Mouse (Mus musculus): ENCODE results near the gene Ksr2. TPM values are rescaled to one million over a fixed set of nuclear protein-coding genes. Genes with fewer than 3 reads are reported as not detected.

The Ksr2 gene
- polyA plus RNA-seq, 1 experiment from 2014 or later, result 0.72 TPM

DNA sequence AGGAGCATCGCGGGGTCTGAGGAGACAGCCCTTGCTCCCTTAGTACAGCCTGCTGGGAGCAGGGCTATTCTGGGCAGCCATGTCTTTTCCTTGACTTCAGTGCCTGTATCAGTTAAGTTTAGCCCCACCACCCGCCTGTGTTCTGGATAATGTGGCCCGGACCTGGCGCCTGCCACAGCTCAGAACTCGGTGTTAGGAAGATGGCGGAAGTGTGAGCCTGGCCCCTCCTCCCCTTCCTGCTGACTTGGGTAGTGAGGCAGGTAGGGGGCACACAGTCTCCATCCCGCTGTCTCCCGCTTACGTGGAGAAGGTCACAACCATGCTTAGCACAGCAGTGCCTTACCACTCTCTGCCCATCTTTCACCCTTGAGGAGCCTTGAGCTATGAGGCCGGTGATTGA lies 68.2 kb downstream of the Ksr2 start:
- Histone ChIP-seq H3K4me3 (ENCODE audit: inconsistent target) (no peak overlapping the region), H3K79me2 (ENCODE audit: inconsistent target) (no peaks in the 10 kb centered on the region), H3K36me3 (ENCODE audit: inconsistent target) (no peaks in the 10 kb centered on the region), H3K27ac (no peak overlapping the region)
- WGBS (ENCODE audit: missing documents), result 90% methylated on average over 10 of the region's 11 CpGs

DNA sequence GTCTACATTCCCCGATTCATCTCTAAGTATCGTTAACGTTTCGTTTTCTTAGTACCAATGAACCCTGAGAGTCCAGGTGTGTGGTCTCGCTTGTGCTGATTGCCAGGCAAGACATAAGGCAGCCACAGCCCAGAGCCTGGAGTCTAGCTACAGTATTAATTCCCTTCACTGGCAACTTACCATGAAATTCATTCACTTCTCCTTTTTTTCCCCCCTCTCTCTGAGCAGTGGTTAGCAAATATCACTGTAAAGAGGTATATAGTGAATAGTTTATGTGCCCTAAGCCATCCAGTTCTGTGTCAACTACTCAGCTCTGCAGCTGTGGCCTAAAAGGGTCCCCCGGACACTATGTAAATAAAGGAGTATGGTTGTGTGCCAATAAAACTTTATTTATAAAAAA lies 71.6 kb downstream of the Ksr2 start:
- Histone ChIP-seq H3K4me3 (ENCODE audit: inconsistent target) (no peak overlapping the region), H3K36me3 (ENCODE audit: inconsistent target) (no peaks in the 10 kb centered on the region), H3K27ac (no peak overlapping the region), H3K79me2 (ENCODE audit: inconsistent target) (no peaks in the 10 kb centered on the region)
- 59% methylated on average over 6 of the region's 6 CpGs for WGBS (ENCODE audit: missing documents)

DNA sequence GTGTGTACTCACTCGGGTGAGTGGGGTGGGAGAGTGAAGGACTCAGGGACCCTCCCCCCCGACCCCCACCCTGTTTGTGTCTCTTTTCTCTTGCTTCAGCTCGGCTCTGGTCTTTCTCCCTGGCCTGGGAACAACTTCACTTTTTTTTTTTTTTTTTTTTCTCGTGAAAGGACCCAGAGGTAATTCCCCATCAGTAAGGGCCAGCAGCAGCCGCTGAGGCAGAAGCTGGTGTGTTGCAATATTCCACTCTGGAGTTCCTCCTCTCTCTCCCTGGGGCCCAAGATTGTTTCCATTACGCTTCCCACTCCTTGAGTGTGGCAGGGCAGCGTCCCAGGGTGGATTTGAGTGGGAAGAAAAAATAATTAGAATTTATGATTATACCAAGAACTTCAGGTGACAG lies 72.3 kb downstream of the Ksr2 start:
- Histone ChIP-seq H3K27ac (no peak overlapping the region), H3K36me3 (ENCODE audit: inconsistent target) (no peaks in the 10 kb centered on the region), H3K79me2 (ENCODE audit: inconsistent target) (no peaks in the 10 kb centered on the region), H3K4me3 (ENCODE audit: inconsistent target) (no peak overlapping the region)
- 30% methylated on average over 6 of the region's 7 CpGs for WGBS (ENCODE audit: missing documents)

DNA sequence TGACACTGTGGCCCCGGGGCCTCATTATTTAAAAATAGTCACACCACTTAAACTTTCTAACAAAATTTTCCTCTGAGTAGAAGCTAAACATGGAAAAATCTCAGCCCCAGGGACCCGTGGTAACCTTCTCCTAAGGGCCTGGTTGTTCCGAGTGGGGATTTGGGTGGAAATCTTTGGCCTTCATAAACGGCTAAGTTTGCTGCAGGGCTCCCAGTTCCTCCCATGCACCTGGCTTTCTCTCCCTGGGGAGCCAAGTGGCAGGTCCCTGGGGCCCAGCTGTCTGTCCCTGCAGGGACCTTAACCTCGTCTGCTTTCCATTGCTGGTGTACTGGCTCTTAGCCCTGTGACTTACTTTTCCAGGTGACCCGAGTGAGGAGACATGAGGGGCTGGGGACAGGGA lies 74.4 kb downstream of the Ksr2 start:
- Histone ChIP-seq H3K36me3 (ENCODE audit: inconsistent target) (no peaks in the 10 kb centered on the region), H3K79me2 (ENCODE audit: inconsistent target) (no peaks in the 10 kb centered on the region), H3K4me3 (ENCODE audit: inconsistent target) (no peak overlapping the region), H3K27ac (no peak overlapping the region)
- 90% methylated on average over 6 of the region's 6 CpGs for WGBS (ENCODE audit: missing documents)

DNA sequence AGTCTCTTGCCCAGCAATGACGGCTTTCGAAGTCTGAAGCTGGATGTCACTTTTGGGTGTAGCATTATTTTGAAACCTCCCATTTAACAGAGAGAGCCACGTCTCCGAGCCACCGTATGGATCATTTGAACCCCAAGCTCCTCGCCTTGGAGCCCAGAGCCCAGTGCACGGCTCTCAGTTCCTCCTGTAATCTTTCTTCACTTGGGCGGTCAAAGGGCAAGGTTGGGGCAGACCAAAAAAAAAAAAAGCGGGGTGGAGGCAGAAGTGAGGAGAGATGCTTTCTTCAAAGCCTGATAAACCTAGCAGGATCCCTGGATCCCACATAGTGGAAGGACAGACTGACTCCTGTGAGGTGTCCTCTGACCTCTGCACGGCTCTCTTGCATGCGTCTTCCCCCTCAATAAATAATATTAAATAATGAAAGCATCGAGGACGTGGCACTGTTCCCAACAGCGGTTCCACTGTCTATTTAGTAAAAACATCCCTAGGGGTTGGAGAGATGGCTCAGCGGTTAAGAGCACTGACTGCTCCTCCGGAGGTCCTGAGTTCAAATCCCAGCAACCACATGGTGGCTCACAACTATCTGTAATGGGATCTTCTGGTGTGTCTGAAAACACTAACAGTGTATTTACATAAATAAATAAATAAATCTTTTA lies 75.0 kb downstream of the Ksr2 start:
- Histone ChIP-seq H3K4me3 (ENCODE audit: inconsistent target) (no peak overlapping the region), H3K79me2 (ENCODE audit: inconsistent target) (no peaks in the 10 kb centered on the region), H3K27ac (no peak overlapping the region), H3K36me3 (ENCODE audit: inconsistent target) (no peaks in the 10 kb centered on the region)
- whole genome bisulfite sequencing (ENCODE audit: missing documents), result 90% methylated on average over 16 of the region's 16 CpGs

DNA sequence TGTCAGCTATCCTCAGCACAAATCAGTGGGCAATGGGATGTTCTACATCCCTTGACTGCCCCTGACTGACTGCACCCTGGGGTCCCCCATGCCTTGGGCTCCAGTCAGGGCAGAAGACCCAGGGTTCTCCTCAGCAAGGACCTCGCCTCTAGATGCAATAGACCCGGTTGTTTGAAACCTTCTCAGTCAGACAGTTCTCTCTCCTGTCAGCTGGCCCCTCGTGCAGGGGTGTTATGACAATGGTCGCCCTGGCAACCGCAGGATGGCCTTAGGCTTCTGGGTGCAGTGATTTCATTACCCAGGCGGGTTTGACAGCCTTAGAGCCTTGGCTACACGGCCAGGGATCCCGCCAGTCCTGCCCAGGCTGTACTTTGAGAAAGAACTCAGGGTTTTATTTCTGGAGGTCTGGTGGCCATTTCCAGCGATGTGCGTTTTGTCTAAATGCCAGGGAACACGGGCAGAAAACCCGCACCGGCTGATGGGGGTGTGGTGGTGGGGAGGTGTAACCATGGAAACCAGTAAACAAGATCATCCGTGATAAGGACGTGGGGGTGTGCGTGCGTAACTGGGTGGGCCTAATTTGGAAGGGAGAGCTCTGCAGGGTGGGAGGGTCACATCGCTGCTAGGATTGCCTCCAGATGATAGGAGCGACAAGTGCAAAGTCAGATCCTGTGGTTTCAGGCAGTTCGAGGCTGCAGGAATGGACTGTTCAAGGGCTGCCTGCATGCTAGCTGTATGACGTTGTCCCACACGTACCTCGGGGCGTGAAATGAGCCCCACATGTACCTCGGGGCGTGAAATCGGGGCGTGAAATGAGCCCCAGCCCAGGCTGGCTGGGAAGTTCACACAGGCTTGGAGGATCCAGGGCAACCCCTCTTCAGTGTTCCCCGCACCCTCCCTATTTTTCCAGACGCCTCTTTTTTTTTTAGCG lies 79.4 kb downstream of the Ksr2 start:
- 30% methylated on average over 29 of the region's 31 CpGs for WGBS (ENCODE audit: missing documents)
- H3K27ac ChIP-seq, result no peak overlapping the region
- no peak overlapping the region for H3K4me3 ChIP-seq (ENCODE audit: inconsistent target)
- no peaks in the 10 kb centered on the region for H3K79me2 ChIP-seq (ENCODE audit: inconsistent target)
- H3K36me3 ChIP-seq (ENCODE audit: inconsistent target), result no peaks in the 10 kb centered on the region

DNA sequence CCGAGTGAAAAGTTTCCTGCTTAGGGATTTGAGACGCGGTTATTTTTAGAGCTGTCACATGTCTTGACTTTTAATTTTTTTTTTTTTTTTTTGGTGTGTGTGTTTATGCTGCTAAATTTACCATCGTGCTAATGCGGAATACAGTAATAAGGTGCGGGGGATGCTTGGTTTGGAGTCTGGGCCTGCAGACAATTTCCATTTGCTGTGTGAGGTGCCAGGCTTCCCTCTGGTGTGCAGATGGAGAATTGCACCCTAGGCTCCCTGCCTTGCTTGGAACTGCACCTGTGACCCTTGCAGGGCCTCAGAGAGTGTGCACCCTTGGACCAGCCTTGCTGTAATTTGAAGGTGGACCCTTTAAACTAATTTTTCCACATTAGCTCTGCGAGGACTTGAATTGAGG lies 80.1 kb downstream of the Ksr2 start:
- WGBS (ENCODE audit: missing documents), result 9% methylated on average over 7 of the region's 7 CpGs
- Histone ChIP-seq H3K79me2 (ENCODE audit: inconsistent target) (no peaks in the 10 kb centered on the region), H3K4me3 (ENCODE audit: inconsistent target) (no peak overlapping the region), H3K27ac (no peak overlapping the region), H3K36me3 (ENCODE audit: inconsistent target) (no peaks in the 10 kb centered on the region)

DNA sequence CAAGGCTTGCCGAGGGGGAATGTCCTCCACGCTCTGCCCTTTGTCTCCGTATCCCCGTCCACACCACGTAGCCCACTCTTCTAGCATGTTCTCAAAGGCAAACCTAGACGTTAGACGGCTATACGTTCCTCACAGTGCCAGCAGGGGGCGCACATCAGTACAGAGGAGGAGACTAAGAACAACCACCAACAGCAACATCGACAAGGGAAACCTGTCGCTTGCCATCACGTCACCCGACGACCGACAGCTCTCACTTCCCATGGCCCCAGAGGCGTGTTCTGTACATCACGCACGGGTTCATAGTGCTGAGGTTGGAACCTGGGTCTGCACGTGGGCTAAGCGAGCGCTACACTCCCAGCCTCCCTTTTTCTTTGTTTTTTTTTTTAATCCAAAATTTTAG lies 83.3 kb downstream of the Ksr2 start:
- no peak overlapping the region for H3K4me3 ChIP-seq (ENCODE audit: inconsistent target)
- WGBS (ENCODE audit: missing documents), result 67% methylated on average over 21 of the region's 21 CpGs
- H3K79me2 ChIP-seq (ENCODE audit: inconsistent target), result no peaks in the 10 kb centered on the region
- no peaks in the 10 kb centered on the region for H3K36me3 ChIP-seq (ENCODE audit: inconsistent target)
- H3K27ac ChIP-seq, result no peak overlapping the region

DNA sequence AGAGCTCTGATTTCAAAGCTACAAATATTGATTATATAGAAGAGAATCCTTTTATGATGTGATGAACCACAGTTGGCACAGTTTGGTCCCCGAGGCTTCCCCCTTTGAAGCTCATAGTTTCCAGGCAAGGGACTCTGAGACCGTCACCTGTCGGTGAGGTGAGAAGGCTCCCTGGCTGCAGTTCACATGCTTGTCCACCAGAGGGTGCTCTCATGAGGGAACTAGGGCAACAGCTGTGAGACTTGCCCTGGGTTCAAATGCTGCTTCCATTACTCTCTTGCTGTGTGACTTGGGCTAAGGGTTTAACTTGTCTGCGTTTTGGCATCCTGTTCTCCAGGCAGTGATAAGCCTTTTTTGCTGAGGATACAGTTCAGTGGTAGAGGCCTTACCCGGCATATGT lies 88.8 kb downstream of the Ksr2 start:
- H3K4me3 ChIP-seq (ENCODE audit: inconsistent target), result no peak overlapping the region
- no peak overlapping the region for H3K27ac ChIP-seq
- WGBS (ENCODE audit: missing documents), result 90% methylated on average over 5 of the region's 5 CpGs
- no peaks in the 10 kb centered on the region for H3K36me3 ChIP-seq (ENCODE audit: inconsistent target)
- H3K79me2 ChIP-seq (ENCODE audit: inconsistent target), result no peaks in the 10 kb centered on the region

DNA sequence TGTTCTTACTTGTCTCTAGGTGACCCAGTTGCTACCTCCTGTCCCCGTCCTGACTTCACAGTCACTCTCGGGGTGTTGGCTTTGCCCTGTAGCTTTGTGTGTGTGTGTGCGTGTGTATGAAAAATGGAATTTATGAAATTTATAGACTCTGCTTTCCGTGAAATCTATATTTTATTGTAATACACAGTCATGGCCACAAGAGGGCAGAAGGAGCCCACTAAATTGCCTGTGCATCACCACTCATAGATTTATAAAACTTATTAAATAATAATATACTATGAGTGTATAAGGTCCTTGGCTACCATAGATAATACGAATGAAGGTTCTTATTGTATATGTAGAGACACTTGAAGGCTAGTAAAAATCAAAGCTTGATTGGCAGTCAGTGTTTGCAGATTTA lies 90.6 kb downstream of the Ksr2 start:
- no peaks in the 10 kb centered on the region for H3K79me2 ChIP-seq (ENCODE audit: inconsistent target)
- 81% methylated on average over 5 of the region's 5 CpGs for whole genome bisulfite sequencing (ENCODE audit: missing documents)
- H3K36me3 ChIP-seq (ENCODE audit: inconsistent target), result no peaks in the 10 kb centered on the region
- H3K4me3 ChIP-seq (ENCODE audit: inconsistent target), result no peak overlapping the region
- no peak overlapping the region for H3K27ac ChIP-seq

DNA sequence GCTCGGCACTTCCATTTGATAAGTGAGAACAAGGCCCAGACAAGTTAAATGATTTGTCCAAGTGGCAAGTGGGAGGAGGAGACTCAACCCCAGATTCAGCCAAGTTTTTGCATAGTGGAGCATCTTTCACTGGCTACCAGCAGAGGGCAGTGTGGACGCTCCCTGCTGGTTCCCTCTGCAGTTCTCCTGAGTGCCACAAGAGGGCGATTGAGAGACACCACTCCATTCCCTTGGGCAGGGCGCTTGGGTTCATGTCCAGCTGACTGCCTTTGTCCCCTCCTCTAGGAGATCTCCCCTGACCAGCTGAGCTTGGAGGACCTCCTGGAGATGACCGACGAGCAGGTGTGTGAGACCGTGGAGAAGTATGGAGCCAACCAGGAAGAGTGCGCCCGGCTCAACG lies 91.4 kb downstream of the Ksr2 start:
- Histone ChIP-seq H3K79me2 (ENCODE audit: inconsistent target) (no peaks in the 10 kb centered on the region), H3K4me3 (ENCODE audit: inconsistent target) (no peak overlapping the region), H3K36me3 (ENCODE audit: inconsistent target) (no peaks in the 10 kb centered on the region), H3K27ac (no peak overlapping the region)
- WGBS (ENCODE audit: missing documents), result 72% methylated on average over 10 of the region's 10 CpGs

DNA sequence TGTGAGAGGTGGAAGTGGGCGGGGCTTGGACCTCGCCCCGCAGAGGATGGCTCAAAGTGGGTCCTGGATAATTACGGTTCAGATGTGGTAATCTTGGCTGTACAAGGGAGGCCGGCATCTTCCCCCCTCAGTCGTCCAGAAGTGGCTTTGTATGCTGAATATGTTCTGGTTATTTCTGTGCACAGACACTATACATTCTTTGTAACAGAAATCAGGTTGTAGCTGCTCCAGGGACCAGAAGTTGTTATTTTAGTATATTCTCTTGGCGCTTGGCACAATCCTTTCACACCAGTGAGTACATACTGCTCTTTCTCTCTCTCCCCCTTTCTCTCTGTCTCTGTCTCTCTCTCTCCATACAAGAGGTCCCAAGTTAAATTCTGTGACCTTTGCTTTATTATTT lies 92.0 kb downstream of the Ksr2 start:
- WGBS (ENCODE audit: missing documents), result 54% methylated on average over 7 of the region's 7 CpGs
- H3K79me2 ChIP-seq (ENCODE audit: inconsistent target), result no peaks in the 10 kb centered on the region
- no peak overlapping the region for H3K4me3 ChIP-seq (ENCODE audit: inconsistent target)

DNA sequence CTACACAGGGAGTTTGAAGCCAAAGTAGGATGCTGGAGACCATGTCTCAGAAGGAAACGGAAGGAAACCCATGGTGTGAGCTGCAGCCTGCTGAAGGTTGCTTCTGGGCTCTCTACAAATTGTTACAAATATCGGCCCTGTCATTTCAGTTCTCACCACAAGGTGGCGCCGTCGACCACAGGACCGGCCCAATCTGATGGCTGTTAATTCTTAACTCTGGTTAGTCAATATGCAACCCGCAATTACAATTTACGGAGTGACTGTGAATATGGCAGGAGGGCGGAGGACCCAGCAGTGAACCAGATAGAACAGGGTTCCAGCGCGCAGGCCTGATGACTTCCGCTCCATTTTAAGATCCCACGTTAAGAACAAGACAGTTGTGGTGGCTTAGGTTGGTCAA lies 92.6 kb downstream of the Ksr2 start:
- Histone ChIP-seq H3K79me2 (ENCODE audit: inconsistent target) (no peaks in the 10 kb centered on the region), H3K4me3 (ENCODE audit: inconsistent target) (no peak overlapping the region), H3K27ac (no peak overlapping the region), H3K36me3 (ENCODE audit: inconsistent target) (no peaks in the 10 kb centered on the region)
- WGBS (ENCODE audit: missing documents), result 36% methylated on average over 13 of the region's 13 CpGs

More for the DNA sequence above, 92.0 kb downstream of the Ksr2 start:
- Histone ChIP-seq H3K27ac (no peak overlapping the region), H3K36me3 (ENCODE audit: inconsistent target) (no peaks in the 10 kb centered on the region)

DNA sequence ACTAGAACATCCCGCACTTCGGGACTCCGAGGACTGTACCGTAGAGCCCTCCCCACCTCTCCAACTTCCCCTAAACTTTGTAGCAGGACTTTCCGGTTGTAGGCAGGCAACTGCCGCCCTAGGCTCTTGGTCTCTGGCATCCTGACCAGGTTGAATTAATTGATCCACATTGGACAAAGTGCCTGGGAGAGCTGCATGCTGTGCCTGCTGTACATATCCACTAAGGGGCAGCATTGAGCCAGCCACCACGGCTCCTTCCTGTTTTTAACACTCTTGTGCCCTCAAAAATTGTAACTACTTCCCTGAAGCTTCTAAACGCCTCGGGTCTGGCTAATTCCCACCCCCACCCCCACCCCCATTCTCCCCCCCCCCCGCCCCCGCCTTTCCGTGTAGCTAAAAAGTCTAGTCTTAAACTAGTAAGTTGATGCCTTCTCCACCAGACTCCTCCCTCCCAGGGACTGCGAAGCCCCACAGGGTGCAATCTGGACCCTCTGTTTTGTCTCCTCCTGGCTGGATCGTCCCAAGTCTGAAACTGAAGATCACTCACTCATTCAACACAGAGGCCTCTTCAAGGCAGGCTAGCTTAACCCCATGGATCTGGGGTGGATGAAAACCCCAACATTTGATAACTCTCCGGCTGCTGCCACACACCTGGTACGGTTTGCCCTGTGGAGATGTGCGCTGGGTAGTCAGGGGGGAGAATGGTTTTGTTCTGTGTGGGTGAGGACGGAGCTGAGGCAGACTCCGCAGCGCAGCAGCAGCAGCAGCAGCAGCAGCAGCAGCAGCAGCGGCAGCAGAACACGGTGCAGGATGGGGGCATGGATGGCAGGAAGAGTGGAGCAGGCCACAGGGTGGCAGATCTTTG lies 95.9 kb downstream of the Ksr2 start:
- Histone ChIP-seq H3K27ac (no peak overlapping the region), H3K79me2 (ENCODE audit: inconsistent target) (no peaks in the 10 kb centered on the region), H3K36me3 (ENCODE audit: inconsistent target) (no peaks in the 10 kb centered on the region), H3K4me3 (ENCODE audit: inconsistent target) (no peak overlapping the region)
- WGBS (ENCODE audit: missing documents), result 36% methylated on average over 19 of the region's 22 CpGs

DNA sequence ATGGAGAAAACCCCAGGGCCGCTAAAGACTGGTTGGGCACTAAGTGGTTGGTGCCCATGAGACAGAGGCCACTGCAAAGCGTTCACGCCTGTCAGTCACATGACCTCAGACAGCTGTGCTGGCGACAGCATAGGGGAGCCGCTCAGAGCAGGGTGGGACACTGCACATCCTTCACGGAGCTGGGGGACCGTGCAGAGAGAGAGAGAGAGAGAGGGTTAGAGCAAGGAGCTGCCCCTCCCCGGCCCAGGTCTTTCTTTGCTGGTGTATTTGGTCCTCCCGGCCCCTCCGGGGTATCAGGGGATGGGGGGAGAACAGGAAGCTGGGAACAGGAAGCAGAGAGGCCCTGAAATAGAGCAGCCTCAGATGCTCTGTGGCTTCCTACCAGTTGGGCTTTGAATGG lies 97.1 kb downstream of the Ksr2 start:
- no peaks in the 10 kb centered on the region for H3K79me2 ChIP-seq (ENCODE audit: inconsistent target)
- 18% methylated on average over 10 of the region's 10 CpGs for WGBS (ENCODE audit: missing documents)
- H3K36me3 ChIP-seq (ENCODE audit: inconsistent target), result no peaks in the 10 kb centered on the region
- no peak overlapping the region for H3K27ac ChIP-seq
- no peak overlapping the region for H3K4me3 ChIP-seq (ENCODE audit: inconsistent target)

Measured in macrophage (primary cell).